ENCODE assay signal across 22 mouse cellular contexts in the genomic region with DNA sequence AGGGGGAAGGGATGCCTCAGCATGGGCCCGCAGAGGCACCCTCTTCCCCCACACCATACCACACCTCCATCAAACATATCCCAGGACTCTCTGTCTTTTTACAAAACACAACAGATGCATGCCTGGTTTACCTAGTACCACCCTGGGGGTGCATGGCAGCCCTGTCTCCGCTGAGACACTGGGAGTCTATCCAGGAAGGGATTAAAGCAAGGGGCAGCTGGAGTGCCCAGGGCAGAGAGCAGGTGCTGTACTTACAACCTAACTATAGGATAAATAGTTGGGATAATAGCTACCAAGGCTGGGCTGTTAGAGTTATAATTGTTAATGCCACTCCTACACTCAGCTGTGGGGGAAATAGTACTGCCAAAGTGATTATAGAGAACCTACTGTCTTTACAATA. TPM values are rescaled to one million over a fixed set of nuclear protein-coding genes. Genes with fewer than 3 reads are reported as not detected.
"Had no signal": no experiment of that assay in that cellular context is flagged by ENCODE, and none has a peak within 500 bp of the region (broad histone marks: within the 10 kb centered on the region; RNA-seq: fewer than 3 reads in every experiment).

No protein-coding gene starts in this region.

- DNase-seq: lung, adult 18-20 months; lung, embryonic 14.5 days; lung, postnatal 10 days; lung, postnatal 4 days; midbrain, embryonic 14.5 days; retina, postnatal 1 day; right cerebral cortex, adult 18-20 months; right cerebral cortex, postnatal 14 days; thymus, adult 2 months; thymus, postnatal 25 days; thymus, postnatal 4 days had no signal

- H3K9me3 ChIP-seq: midbrain, embryonic 10.5 days; midbrain, embryonic 12.5 days; neural tube, embryonic 12.5 days; stomach, embryonic 15.5 days had no signal

- H3K4me3 ChIP-seq: midbrain, embryonic 10.5 days; midbrain, embryonic 12.5 days; neural tube, embryonic 12.5 days; stomach, embryonic 15.5 days had no signal

- H3K4me1 ChIP-seq: midbrain, embryonic 12.5 days; neural tube, embryonic 12.5 days; stomach, embryonic 15.5 days had no signal

- H3K36me3 ChIP-seq: midbrain, embryonic 10.5 days; midbrain, embryonic 12.5 days; neural tube, embryonic 12.5 days; stomach, embryonic 15.5 days had no signal

- H3K4me2 ChIP-seq: lung, embryonic 14.5 days; midbrain, embryonic 12.5 days; neural tube, embryonic 12.5 days; stomach, embryonic 15.5 days had no signal

- H3K27ac ChIP-seq: midbrain, embryonic 10.5 days; midbrain, embryonic 12.5 days; neural tube, embryonic 12.5 days; stomach, embryonic 15.5 days; stomach, postnatal 0 days had no signal

- H3K9ac ChIP-seq: lung, embryonic 14.5 days; midbrain, embryonic 12.5 days; neural tube, embryonic 12.5 days; stomach, embryonic 15.5 days had no signal

- H3K27me3 ChIP-seq: neural tube, embryonic 12.5 days; stomach, embryonic 15.5 days had no signal

- ATAC-seq: midbrain, embryonic 16.5 days had no signal

RNA-seq across cellular contexts. Expression of gene Pkp1, which starts 29.9 kb away (rescaled TPM):
- polyA plus RNA-seq: liver, embryonic 16.5 days; midbrain, embryonic 10.5 days; midbrain, embryonic 16.5 days; neural tube, embryonic 14.5 days; spleen, adult 2 months had no signal

RNA-seq across cellular contexts. Expression of gene Igfn1, which starts 57.3 kb away (rescaled TPM):
- polyA plus RNA-seq: liver, embryonic 16.5 days; lung, embryonic 14.5 days; lung, embryonic 16.5 days; midbrain, embryonic 10.5 days; midbrain, embryonic 12.5 days; midbrain, embryonic 14.5 days; midbrain, embryonic 16.5 days; neural tube, embryonic 12.5 days; spleen, adult 2 months; urinary bladder, adult 2 months had no signal
